Mouse (Mus musculus): Measurements from ENCODE around the gene Iqsec1. TPM values are rescaled to one million over a fixed set of nuclear protein-coding genes. Genes with fewer than 3 reads are reported as not detected.

Iqsec1 gene
- total and polyA plus RNA-seq, 3 experiments: 2.0 to 48.2 (median 39.2) TPM

DNA sequence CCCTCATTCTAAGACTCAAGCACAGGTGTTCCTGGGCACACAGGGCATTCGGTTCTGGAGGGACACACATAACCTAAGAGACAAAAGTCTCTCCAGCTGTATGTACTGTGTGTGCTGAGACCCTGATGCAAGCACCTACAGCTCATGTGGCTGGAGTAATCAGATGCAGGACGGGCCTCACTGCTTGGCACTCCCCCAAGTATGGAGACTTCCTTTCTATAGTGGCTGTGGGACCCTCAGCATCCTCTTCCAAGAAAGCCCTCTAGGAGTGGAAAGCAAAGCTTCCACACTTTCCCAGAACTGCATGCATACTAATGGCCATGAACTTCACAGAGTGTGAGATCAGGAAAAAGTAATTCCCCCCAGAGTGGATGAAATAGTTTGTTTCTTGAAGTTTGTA lies 208.0 kb downstream of the Iqsec1 start:
- no peaks in the 10 kb centered on the region for H3K36me3 ChIP-seq (replicated peaks)
- H3K4me1 ChIP-seq (ENCODE audit: insufficient read depth, low read depth, low read length): no peaks in the 10 kb centered on the region
- H3K27me3 ChIP-seq (ENCODE audit: insufficient read depth, low read length): peaks cover 2% of the 10 kb centered on the region; the same call in 1 of the 2 replicates
- TF ChIP-seq GATA2 (IDR thresholded peaks at IDR 0.05; ENCODE audit: borderline replicate concordance, low read depth, low read length): no peak
- no peak for TF ChIP-seq CTCF (IDR thresholded peaks at IDR 0.05; ENCODE audit: low read depth, low read length)
- no peak for TF ChIP-seq GATA1 (IDR thresholded peaks at IDR 0.05; ENCODE audit: borderline replicate concordance, low read length)
- no peak for TF ChIP-seq POLR2AphosphoS5 (IDR thresholded peaks at IDR 0.05; ENCODE audit: insufficient replicate concordance, low read depth, low read length)
- no peak for TF ChIP-seq TAL1 (conservative IDR thresholded peaks at IDR 0.05; ENCODE audit: low read depth, low read length)
- H3K4me3 ChIP-seq (ENCODE audit: low read depth, low read length): no peak overlapping the region
- ATAC-seq (ENCODE audit: extremely low read depth, insufficient number of reproducible peaks, low FRiP score, poor library complexity, severe bottlenecking) (no peak), DNase-seq (ENCODE audit: low spot score) (no peak)
- H3K9me3 ChIP-seq (replicated peaks): no peaks in the 10 kb centered on the region

GRCm38 (mm10) chr6:90778841-90779240 lies 209.6 kb downstream of the Iqsec1 start:
- TF ChIP-seq POLR2AphosphoS5 (IDR thresholded peaks at IDR 0.05; ENCODE audit: insufficient replicate concordance, low read depth, low read length) (no peak), CTCF (IDR thresholded peaks at IDR 0.05; ENCODE audit: low read depth, low read length) (no peak), TAL1 (conservative IDR thresholded peaks at IDR 0.05; ENCODE audit: low read depth, low read length) (no peak), GATA1 (IDR thresholded peaks at IDR 0.05; ENCODE audit: borderline replicate concordance, low read length) (no peak), GATA2 (IDR thresholded peaks at IDR 0.05; ENCODE audit: borderline replicate concordance, low read depth, low read length) (no peak)
- Histone ChIP-seq H3K4me3 (ENCODE audit: low read depth, low read length) (no peak overlapping the region), H3K9me3 (replicated peaks) (no peaks in the 10 kb centered on the region), H3K4me1 (ENCODE audit: insufficient read depth, low read depth, low read length) (no peaks in the 10 kb centered on the region), H3K36me3 (replicated peaks) (no peaks in the 10 kb centered on the region), H3K27me3 (ENCODE audit: insufficient read depth, low read length) (peaks cover 4% of the 10 kb centered on the region; the same call in 1 of the 2 replicates)
- no peak for DNase-seq (ENCODE audit: low spot score)
- ATAC-seq (ENCODE audit: extremely low read depth, insufficient number of reproducible peaks, low FRiP score, poor library complexity, severe bottlenecking): no peak

- DNase-seq (ENCODE audit: low spot score) (no peak), ATAC-seq (ENCODE audit: extremely low read depth, insufficient number of reproducible peaks, low FRiP score, poor library complexity, severe bottlenecking) (no peak)
- H3K4me1 ChIP-seq (ENCODE audit: insufficient read depth, low read depth, low read length): no peaks in the 10 kb centered on the region
- H3K9me3 ChIP-seq (replicated peaks): no peaks in the 10 kb centered on the region
- no peaks in the 10 kb centered on the region for H3K36me3 ChIP-seq (replicated peaks)
- peaks cover 6% of the 10 kb centered on the region; the same call in 1 of the 2 replicates for H3K27me3 ChIP-seq (ENCODE audit: insufficient read depth, low read length)
- H3K4me3 ChIP-seq (ENCODE audit: low read depth, low read length): no peak overlapping the region
- TF ChIP-seq GATA1 (IDR thresholded peaks at IDR 0.05; ENCODE audit: borderline replicate concordance, low read length) (no peak), TAL1 (conservative IDR thresholded peaks at IDR 0.05; ENCODE audit: low read depth, low read length) (no peak), POLR2AphosphoS5 (IDR thresholded peaks at IDR 0.05; ENCODE audit: insufficient replicate concordance, low read depth, low read length) (no peak), GATA2 (IDR thresholded peaks at IDR 0.05; ENCODE audit: borderline replicate concordance, low read depth, low read length) (no peak), CTCF (IDR thresholded peaks at IDR 0.05; ENCODE audit: low read depth, low read length) (no peak)
Measured at GRCm38 (mm10) chr6:90777302-90777701, 211.2 kb downstream of the Iqsec1 start.

GRCm38 (mm10) chr6:90775606-90776005 lies 212.9 kb downstream of the Iqsec1 start:
- ATAC-seq (ENCODE audit: extremely low read depth, insufficient number of reproducible peaks, low FRiP score, poor library complexity, severe bottlenecking) (no peak), DNase-seq (ENCODE audit: low spot score) (no peak)

GRCm38 (mm10) chr6:90773811-90774233 lies 214.7 kb downstream of the Iqsec1 start:
- H3K4me1 ChIP-seq (ENCODE audit: insufficient read depth, low read depth, low read length): no peaks in the 10 kb centered on the region
- H3K27me3 ChIP-seq (ENCODE audit: insufficient read depth, low read length): peaks cover 6% of the 10 kb centered on the region; the same call in 1 of the 2 replicates
- DNase-seq (ENCODE audit: low spot score) (no peak), ATAC-seq (ENCODE audit: extremely low read depth, insufficient number of reproducible peaks, low FRiP score, poor library complexity, severe bottlenecking) (no peak)
- no peaks in the 10 kb centered on the region for H3K36me3 ChIP-seq (replicated peaks)
- no peak for TF ChIP-seq TAL1 (conservative IDR thresholded peaks at IDR 0.05; ENCODE audit: low read depth, low read length)
- no peak for TF ChIP-seq GATA2 (IDR thresholded peaks at IDR 0.05; ENCODE audit: borderline replicate concordance, low read depth, low read length)
- TF ChIP-seq POLR2AphosphoS5 (IDR thresholded peaks at IDR 0.05; ENCODE audit: insufficient replicate concordance, low read depth, low read length): no peak
- no peak for TF ChIP-seq GATA1 (IDR thresholded peaks at IDR 0.05; ENCODE audit: borderline replicate concordance, low read length)
- TF ChIP-seq CTCF (IDR thresholded peaks at IDR 0.05; ENCODE audit: low read depth, low read length): no peak
- H3K9me3 ChIP-seq (replicated peaks): no peaks in the 10 kb centered on the region
- H3K4me3 ChIP-seq (ENCODE audit: low read depth, low read length): no peak overlapping the region

More at GRCm38 (mm10) chr6:90775606-90776005, 212.9 kb downstream of the Iqsec1 start:
- Histone ChIP-seq H3K4me3 (ENCODE audit: low read depth, low read length) (no peak overlapping the region), H3K27me3 (ENCODE audit: insufficient read depth, low read length) (peaks cover 6% of the 10 kb centered on the region; the same call in 1 of the 2 replicates), H3K4me1 (ENCODE audit: insufficient read depth, low read depth, low read length) (no peaks in the 10 kb centered on the region), H3K36me3 (replicated peaks) (no peaks in the 10 kb centered on the region), H3K9me3 (replicated peaks) (no peaks in the 10 kb centered on the region)
- no peak for TF ChIP-seq CTCF (IDR thresholded peaks at IDR 0.05; ENCODE audit: low read depth, low read length)
- TF ChIP-seq GATA1 (IDR thresholded peaks at IDR 0.05; ENCODE audit: borderline replicate concordance, low read length): no peak

GRCm38 (mm10) chr6:90772120-90772519 lies 216.4 kb downstream of the Iqsec1 start:
- Histone ChIP-seq H3K9me3 (replicated peaks) (no peaks in the 10 kb centered on the region), H3K4me1 (ENCODE audit: insufficient read depth, low read depth, low read length) (no peaks in the 10 kb centered on the region), H3K4me3 (ENCODE audit: low read depth, low read length) (no peak overlapping the region), H3K36me3 (replicated peaks) (no peaks in the 10 kb centered on the region), H3K27me3 (ENCODE audit: insufficient read depth, low read length) (peaks cover 6% of the 10 kb centered on the region; the same call in 1 of the 2 replicates)
- ATAC-seq (ENCODE audit: extremely low read depth, insufficient number of reproducible peaks, low FRiP score, poor library complexity, severe bottlenecking): no peak
- no peak for DNase-seq (ENCODE audit: low spot score)
- TF ChIP-seq POLR2AphosphoS5 (IDR thresholded peaks at IDR 0.05; ENCODE audit: insufficient replicate concordance, low read depth, low read length) (no peak), CTCF (IDR thresholded peaks at IDR 0.05; ENCODE audit: low read depth, low read length) (no peak), TAL1 (conservative IDR thresholded peaks at IDR 0.05; ENCODE audit: low read depth, low read length) (no peak), GATA1 (IDR thresholded peaks at IDR 0.05; ENCODE audit: borderline replicate concordance, low read length) (no peak), GATA2 (IDR thresholded peaks at IDR 0.05; ENCODE audit: borderline replicate concordance, low read depth, low read length) (no peak)
